Mouse (Mus musculus) MEL (cell line): ENCODE results near the gene Grcc10. TPM values are rescaled to one million over a fixed set of nuclear protein-coding genes. Genes with fewer than 3 reads are reported as not detected.

ENCODE experiments used
- DNase-seq: peaks from one replicate; pipeline ENCODE4 v3.0.0; 2011; ENCODE audit warnings: low read depth, low spot score
- H3K27ac ChIP-seq: 2 replicates; pipeline ENCODE4 v1.5.1; 2012; ENCODE audit warnings: low read depth, mild to moderate bottlenecking, control low read depth, low read length, moderate library complexity; ENCODE audit not compliant: control insufficient read depth
- H3K27me3 ChIP-seq, 2 experiments: fragments of 150-350 bp in 1 of 2; sonication (generic) in 1 of 2; 2 replicates each; pipeline ENCODE4 v1.6.1; 2012; ENCODE audit warnings: low read length in 2 of 2, mild to moderate bottlenecking in 2 of 2, improper control_type of control experiment in 1 of 2, moderate library complexity in 1 of 2; ENCODE audit not compliant: insufficient read depth in 2 of 2, control insufficient read depth in 1 of 2
- H3K36me3 ChIP-seq, 2 experiments: 2 replicates each; pipeline ENCODE4 v1.6.1; 2012 to 2014; ENCODE audit warnings: low read length in 2 of 2, improper control_type of control experiment in 1 of 2, inconsistent platforms in 1 of 2, mild to moderate bottlenecking in 1 of 2; ENCODE audit not compliant: insufficient read depth in 2 of 2, control insufficient read depth in 1 of 2
- H3K4me1 ChIP-seq, 2 experiments: fragments of 150-350 bp in 1 of 2; sonication (generic) in 1 of 2; 2 replicates each; pipeline ENCODE4 v1.6.1; 2012; ENCODE audit warnings: low read length in 2 of 2, improper control_type of control experiment in 1 of 2, mild to moderate bottlenecking in 1 of 2; ENCODE audit not compliant: insufficient read depth in 2 of 2, control insufficient read depth in 1 of 2
- H3K4me3 ChIP-seq, 2 experiments: fragments of 150-350 bp in 1 of 2; sonication (generic) in 1 of 2; 2 replicates each; pipeline ENCODE4 v1.5.1; 2012; ENCODE audit warnings: low read depth in 2 of 2, low read length in 2 of 2, mild to moderate bottlenecking in 2 of 2, moderate library complexity in 2 of 2, control low read depth in 1 of 2, improper control_type of control experiment in 1 of 2; ENCODE audit not compliant: control insufficient read depth in 1 of 2, insufficient read depth in 1 of 2
- H3K79me2 ChIP-seq: 2 replicates; pipeline ENCODE4 v1.6.1; 2012; ENCODE audit warnings: mild to moderate bottlenecking, low read length, moderate library complexity; ENCODE audit not compliant: control insufficient read depth, poor library complexity, insufficient read depth
- H3K9ac ChIP-seq: 2 replicates; pipeline ENCODE4 v1.6.1; 2012; ENCODE audit warnings: low read depth, mild to moderate bottlenecking, control low read depth, low read length, moderate library complexity; ENCODE audit not compliant: control insufficient read depth, poor library complexity, severe bottlenecking
- H3K9me3 ChIP-seq: fragments of 150-350 bp; sonication (generic); replicated peaks from 2 replicates; pipeline ENCODE4 v1.6.1; 2012; ENCODE audit warnings: mild to moderate bottlenecking, low read length, improper control_type of control experiment, moderate library complexity; ENCODE audit not compliant: insufficient read depth
- BHLHE40 ChIP-seq: IDR thresholded peaks from 2 replicates; pipeline ENCODE4 v1.6.1; 2012; ENCODE audit warnings: low read depth, mild to moderate bottlenecking, inconsistent platforms, low read length, improper control_type of control experiment, borderline replicate concordance
- CHD1 ChIP-seq: IDR thresholded peaks from 2 replicates; pipeline ENCODE4 v1.6.1; 2012; ENCODE audit warnings: low read depth, mild to moderate bottlenecking, inconsistent platforms, low read length, improper control_type of control experiment
- CHD2 ChIP-seq: IDR thresholded peaks from 2 replicates; pipeline ENCODE4 v1.6.1; 2011; ENCODE audit warnings: low read length, improper control_type of control experiment
- EP300 ChIP-seq, 2 experiments: IDR thresholded peaks; 2 replicates each; pipeline ENCODE4 v1.6.1; 2011; ENCODE audit warnings: improper control_type of control experiment in 2 of 2, low read length in 2 of 2, low read depth in 1 of 2, mild to moderate bottlenecking in 1 of 2
- GATA1 ChIP-seq: IDR thresholded peaks from 2 replicates; pipeline ENCODE4 v1.6.1; 2011; ENCODE audit warnings: low read depth, low read length, improper control_type of control experiment
- HCFC1 ChIP-seq: IDR thresholded peaks from 2 replicates; pipeline ENCODE4 v1.6.1; 2012; ENCODE audit warnings: low read depth, mild to moderate bottlenecking, inconsistent platforms, low read length, improper control_type of control experiment, moderate library complexity
- KAT2A ChIP-seq: conservative IDR thresholded peaks from 2 replicates; pipeline ENCODE4 v1.6.1; 2012; ENCODE audit warnings: low read depth, low read length, improper control_type of control experiment, inconsistent platforms
- MAFK ChIP-seq: IDR thresholded peaks from 2 replicates; pipeline ENCODE4 v1.6.1; 2011; ENCODE audit warnings: low read depth, mild to moderate bottlenecking, low read length, improper control_type of control experiment, borderline replicate concordance
- MAZ ChIP-seq: IDR thresholded peaks from 2 replicates; pipeline ENCODE4 v1.6.1; 2012; ENCODE audit warnings: low read depth, mild to moderate bottlenecking, inconsistent platforms, low read length, improper control_type of control experiment
- MEF2A ChIP-seq: IDR thresholded peaks from 2 replicates; pipeline ENCODE4 v1.6.1; 2014; ENCODE audit warnings: low read depth, mild to moderate bottlenecking, inconsistent platforms, low read length, improper control_type of control experiment; ENCODE audit not compliant: poor library complexity, insufficient replicate concordance, severe bottlenecking; ENCODE audit errors: extremely low read depth
- MXI1 ChIP-seq: IDR thresholded peaks from 2 replicates; pipeline ENCODE4 v1.6.1; 2011; ENCODE audit warnings: mild to moderate bottlenecking, low read depth, low read length, improper control_type of control experiment
- NRF1 ChIP-seq: IDR thresholded peaks from 2 replicates; pipeline ENCODE4 v1.6.1; 2014; ENCODE audit warnings: low read depth, mild to moderate bottlenecking, inconsistent platforms, low read length, improper control_type of control experiment, moderate library complexity; ENCODE audit not compliant: poor library complexity, insufficient read depth, severe bottlenecking
- POLR2A ChIP-seq, 2 experiments: IDR thresholded peaks; 2 replicates each; pipeline ENCODE4 v1.6.1; 2011 to 2012; ENCODE audit warnings: low read length in 2 of 2, mild to moderate bottlenecking in 2 of 2, control low read depth in 1 of 2, improper control_type of control experiment in 1 of 2, low read depth in 1 of 2, moderate library complexity in 1 of 2; ENCODE audit not compliant: control insufficient read depth in 1 of 2, insufficient read depth in 1 of 2, poor library complexity in 1 of 2
- RAD21 ChIP-seq: IDR thresholded peaks from 2 replicates; pipeline ENCODE4 v1.6.1; 2011; ENCODE audit warnings: mild to moderate bottlenecking, low read depth, low read length, improper control_type of control experiment
- RCOR1 ChIP-seq: IDR thresholded peaks from 2 replicates; pipeline ENCODE4 v1.6.1; 2012; ENCODE audit warnings: low read depth, mild to moderate bottlenecking, inconsistent platforms, low read length, improper control_type of control experiment
- SIN3A ChIP-seq: IDR thresholded peaks from 2 replicates; pipeline ENCODE4 v1.6.1; 2012; ENCODE audit warnings: low read length, improper control_type of control experiment, inconsistent platforms
- TBP ChIP-seq: IDR thresholded peaks from 2 replicates; pipeline ENCODE4 v1.8.0; 2011; ENCODE audit warnings: low read depth, low read length, improper control_type of control experiment
- TCF12 ChIP-seq: IDR thresholded peaks from 2 replicates; pipeline ENCODE4 v1.6.1; 2014; ENCODE audit warnings: low read depth, mild to moderate bottlenecking, inconsistent platforms, low read length, improper control_type of control experiment, moderate library complexity
- USF2 ChIP-seq, 2 experiments: IDR thresholded peaks; 2 replicates each; pipeline ENCODE4 v1.6.1; 2011 to 2012; ENCODE audit warnings: improper control_type of control experiment in 2 of 2, low read length in 2 of 2, borderline replicate concordance in 1 of 2, inconsistent platforms in 1 of 2, low read depth in 1 of 2, mild to moderate bottlenecking in 1 of 2; ENCODE audit not compliant: insufficient read depth in 1 of 2
- ZC3H11A ChIP-seq: IDR thresholded peaks from 2 replicates; pipeline ENCODE4 v1.6.1; 2012; ENCODE audit warnings: low read depth, mild to moderate bottlenecking, inconsistent platforms, low read length, improper control_type of control experiment
- ZMIZ1 ChIP-seq: IDR thresholded peaks from 2 replicates; pipeline ENCODE4 v1.6.1; 2012; ENCODE audit warnings: low read depth, mild to moderate bottlenecking, inconsistent platforms, low read length, improper control_type of control experiment, moderate library complexity
- polyA plus RNA-seq, 2 experiments: library from polyadenylated mRNA; stranded (reverse) in 1 of 2; unstranded in 1 of 2; fragments of >175 nt in 1 of 2; fragments of >200 nt in 1 of 2; gene quantifications; 2 replicates each; pipeline versions ENCODE4 v1.2.1 to v1.2.4; 2012; ENCODE audit warnings: low replicate concordance in 2 of 2, low read depth in 1 of 2; ENCODE audit not compliant: insufficient read length in 2 of 2, insufficient read depth in 1 of 2, missing spikeins in 1 of 2
- total RNA-seq: library from RNA; depleted of rRNA; stranded (reverse); fragments of 300-350 nt; gene quantifications from 2 replicates; pipeline ENCODE4 v1.2.3, GENCODE M21; 2012

Grcc10 gene
- total and polyA plus RNA-seq, 3 experiments, result 57.4 to 62.9 TPM; not detected in 1

GRCm38 (mm10) chr6:124753861-124754260 is 12.7 kb upstream of the Grcc10 start:
- Histone ChIP-seq H3K79me2 (peaks cover 14% of the 10 kb centered on the region), H3K4me3 (no peak overlapping the region), H3K4me1 (peaks cover 2 to 28% of the 10 kb centered on the region in 2 experiments; a peak in 3 of 4 replicates), H3K27me3 (no peaks in the 10 kb centered on the region), H3K9ac (no peak overlapping the region), H3K27ac (no peak overlapping the region), H3K36me3 (peaks cover 0 to 2% of the 10 kb centered on the region in 2 experiments; a peak in 1 of 4 replicates), H3K9me3 (no peaks in the 10 kb centered on the region)
- no peak for DNase-seq
- TF ChIP-seq MAZ, result no peak
- no peak for TF ChIP-seq RAD21
- no peak for TF ChIP-seq CHD2
- TF ChIP-seq CHD1, result no peak
- no peak for TF ChIP-seq GATA1
- no peak for TF ChIP-seq TBP
- TF ChIP-seq HCFC1, result no peak

GRCm38 (mm10) chr6:124750405-124750804 is 9.2 kb upstream of the Grcc10 start:
- H3K36me3 ChIP-seq, result no peaks in the 10 kb centered on the region

GRCm38 (mm10) chr6:124746654-124747632 is 5.8 kb upstream of the Grcc10 start:
- Histone ChIP-seq H3K27me3 (no peaks in the 10 kb centered on the region), H3K4me3 (no peak overlapping the region), H3K79me2 (peaks cover 1% of the 10 kb centered on the region; the same call in 1 of the 2 replicates), H3K36me3 (peaks cover 0 to under 1% of the 10 kb centered on the region in 2 experiments; a peak in 2 of 4 replicates)
- TF ChIP-seq MXI1 (no peak), MEF2A (no peak), ZMIZ1 (no peak), EP300 (IDR thresholded peaks at IDR 0.05; ENCODE audit: low read depth in 1 of 2, low read length in 2 of 2) (no peak), SIN3A (no peak), GATA1 (no peak), RCOR1 (no peak), USF2 (IDR thresholded peaks at IDR 0.05; ENCODE audit: borderline replicate concordance in 1 of 2, insufficient read depth in 1 of 2, low read depth in 1 of 2, low read length in 2 of 2) (no peak), KAT2A (no peak), TCF12 (no peak), HCFC1 (no peak), CHD1 (no peak)
- TF ChIP-seq, all 39 proteins: peak for 0
- Histone ChIP-seq H3K9me3 (no peaks in the 10 kb centered on the region), H3K4me1 (peaks cover 0 to 2% of the 10 kb centered on the region in 2 experiments; a peak in 1 of 4 replicates), H3K9ac (peak overlapping the region; percentile 80), H3K27ac (no peak overlapping the region)
- no peak for DNase-seq

More at GRCm38 (mm10) chr6:124750405-124750804, 9.2 kb upstream of the Grcc10 start:
- DNase-seq, result no peak
- Histone ChIP-seq H3K9me3 (no peaks in the 10 kb centered on the region), H3K4me3 (no peak overlapping the region), H3K79me2 (peaks cover 7% of the 10 kb centered on the region), H3K27me3 (no peaks in the 10 kb centered on the region), H3K4me1 (peaks cover 0 to 7% of the 10 kb centered on the region in 2 experiments; a peak in 1 of 4 replicates), H3K27ac (no peak overlapping the region), H3K9ac (no peak overlapping the region)
- TF ChIP-seq GATA1, result no peak
- TF ChIP-seq TCF12, result no peak
- TF ChIP-seq ZC3H11A, result no peak
- TF ChIP-seq BHLHE40, result no peak
- TF ChIP-seq NRF1, result no peak
- TF ChIP-seq MXI1, result no peak
- no peak for TF ChIP-seq ZMIZ1
- TF ChIP-seq RAD21, result no peak
- no peak for TF ChIP-seq POLR2A (IDR thresholded peaks at IDR 0.05; ENCODE audit: control insufficient read depth in 1 of 2, insufficient read depth in 1 of 2, low read depth in 1 of 2, low read length in 2 of 2, poor library complexity in 1 of 2)
- no peak for TF ChIP-seq MAFK
